ENCODE assay signal across 23 mouse cellular contexts in the genomic region with DNA sequence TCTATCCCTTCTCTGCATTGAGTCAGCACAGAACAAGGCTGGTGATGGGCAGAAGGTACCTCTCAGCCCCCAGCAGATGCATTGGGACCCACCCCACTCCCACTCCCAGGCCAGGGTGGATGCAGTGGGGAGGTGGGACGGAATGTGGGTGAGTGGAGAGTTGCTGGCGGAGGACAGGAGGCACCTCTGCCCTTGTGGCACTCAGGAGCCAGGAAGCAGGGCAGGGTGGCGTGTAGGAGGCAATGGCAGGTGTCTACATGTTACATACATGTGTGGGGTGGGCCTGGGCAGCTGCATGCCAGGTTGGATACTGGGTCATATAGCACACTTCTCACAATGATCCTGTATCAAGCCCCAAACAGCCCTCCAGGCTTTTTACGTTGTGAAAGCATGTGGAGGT. TPM values are rescaled to one million over a fixed set of nuclear protein-coding genes. Genes with fewer than 3 reads are reported as not detected.
DNase-seq lines count a peak whose midpoint lies in the region; ATAC-seq and TF ChIP-seq lines count a peak whose summit lies in the region.
"Had no signal": no experiment of that assay in that cellular context is flagged by ENCODE, and none has a peak within 500 bp of the region (broad histone marks: within the 10 kb centered on the region; RNA-seq: fewer than 3 reads in every experiment).

No protein-coding gene starts in this region.

- H3K79me2 ChIP-seq in myocyte (ENCODE audit: control insufficient read depth, insufficient read depth), result no peaks in the 10 kb centered on the region

- TF ChIP-seq POLR2A in myocyte (IDR thresholded peaks at IDR 0.05; ENCODE audit: insufficient read length, low read depth), result no peak

- peaks cover 17% of the 10 kb centered on the region for H3K36me3 ChIP-seq in myocyte (ENCODE audit: control insufficient read depth, insufficient read depth)
- peaks cover 59% of the 10 kb centered on the region for H3K36me3 ChIP-seq in stomach, postnatal 0 days (ENCODE audit: control insufficient read depth, insufficient read depth, low read length)

- H3ac ChIP-seq in myocyte (ENCODE audit: control insufficient read depth, insufficient read length), result no peak overlapping the region

- H3K27me3 ChIP-seq in myocyte (ENCODE audit: control insufficient read depth, insufficient read depth, insufficient read length), result no peaks in the 10 kb centered on the region
- H3K27me3 ChIP-seq in stomach, postnatal 0 days (ENCODE audit: control insufficient read depth, insufficient read depth, low read length), result no peaks in the 10 kb centered on the region
- H3K27me3 ChIP-seq: embryonic facial prominence, embryonic 13.5 days; embryonic facial prominence, embryonic 15.5 days; forebrain, embryonic 12.5 days had no signal

- H3K9ac ChIP-seq in stomach, postnatal 0 days (ENCODE audit: low read length), result no peak overlapping the region
- H3K9ac ChIP-seq: embryonic facial prominence, embryonic 13.5 days; embryonic facial prominence, embryonic 15.5 days; forebrain, embryonic 12.5 days had no signal

- intact Hi-C loops in heart, postnatal 36 days (cut with DNase I), result no loop called here

- WGBS in stomach, postnatal 0 days, result 82% methylated on average over 4 of the region's 4 CpGs

- no peak for TF ChIP-seq CTCF in layer of hippocampus, adult 2 months (conservative IDR thresholded peaks at IDR 0.05)
- no peak for TF ChIP-seq CTCF in stomach, postnatal 0 days (IDR thresholded peaks at IDR 0.05; ENCODE audit: low read depth)

- DNase-seq in heart, adult 11 months, result peak; percentile 76
- DNase-seq in heart, postnatal 36 days, result no peak
- DNase-seq in layer of hippocampus, adult 2 months (ENCODE audit: low spot score in 2 of 2), result no peak
- DNase-seq in layer of hippocampus, postnatal 25 days (ENCODE audit: extremely low spot score in 1 of 2, low spot score in 1 of 2), result no peak
- DNase-seq in stomach, postnatal 0 days (ENCODE audit: low spot score), result no peak
- DNase-seq in cerebellum, adult 9-11 months, result no peak
- DNase-seq: adrenal gland, adult 2 months; adrenal gland, postnatal 10 days; adrenal gland, postnatal 25 days; cerebellum, adult 11 months; cerebellum, adult 18-20 months; cerebellum, adult 8-10 months; cerebellum, postnatal 14 days; cerebellum, postnatal 36 days; embryo, embryonic 11 days had no signal

- H3K9me3 ChIP-seq in stomach, postnatal 0 days (ENCODE audit: control insufficient read depth, low read length), result no peaks in the 10 kb centered on the region
- H3K9me3 ChIP-seq: embryonic facial prominence, embryonic 13.5 days; embryonic facial prominence, embryonic 15.5 days; forebrain, embryonic 10.5 days; forebrain, embryonic 12.5 days had no signal

- TF ChIP-seq EP300 in stomach, postnatal 0 days (optimal IDR thresholded peaks at IDR 0.05), result no peak

- no peak overlapping the region for H3K4me3 ChIP-seq in layer of hippocampus, adult 2 months
- no peak overlapping the region for H3K4me3 ChIP-seq in myocyte
- H3K4me3 ChIP-seq in stomach, postnatal 0 days (ENCODE audit: low read depth, low read length), result no peak overlapping the region
- H3K4me3 ChIP-seq: embryonic facial prominence, embryonic 13.5 days; embryonic facial prominence, embryonic 15.5 days; erythroblast, embryonic 14.5 days; forebrain, embryonic 10.5 days; forebrain, embryonic 12.5 days had no signal

- H3K4me1 ChIP-seq in stomach, postnatal 0 days (replicated peaks; ENCODE audit: control insufficient read depth, insufficient read depth), result no peaks in the 10 kb centered on the region
- H3K4me1 ChIP-seq: embryonic facial prominence, embryonic 13.5 days; embryonic facial prominence, embryonic 15.5 days; forebrain, embryonic 10.5 days; forebrain, embryonic 12.5 days had no signal

- ATAC-seq in stomach, postnatal 0 days (ENCODE audit: low FRiP score, low TSS enrichment), result no peak
- ATAC-seq: forebrain, embryonic 14.5 days; forebrain, embryonic 16.5 days had no signal

- no peak overlapping the region for H3K4me2 ChIP-seq in myocyte (ENCODE audit: low read depth)
- H3K4me2 ChIP-seq in stomach, postnatal 0 days (replicated peaks; ENCODE audit: low read depth), result no peak overlapping the region
- H3K4me2 ChIP-seq: embryonic facial prominence, embryonic 13.5 days; embryonic facial prominence, embryonic 15.5 days; forebrain, embryonic 12.5 days had no signal

- peak overlapping the region; percentile 81; the same call in 1 of the 2 replicates for H3K27ac ChIP-seq in layer of hippocampus, adult 2 months
- H3K27ac ChIP-seq in stomach, postnatal 0 days (replicated peaks), result 0 out of 2 replicates have a peak overlapping the region, but pooled peaks have one; percentile 40
- H3K27ac ChIP-seq: embryonic facial prominence, embryonic 13.5 days; embryonic facial prominence, embryonic 15.5 days; forebrain, embryonic 10.5 days; forebrain, embryonic 12.5 days had no signal

TF ChIP-seq in myocyte, 11 proteins besides CTCF, POLR2A, EP300 and RAD21:
- no peak for TF ChIP-seq MYOD1 (IDR thresholded peaks at IDR 0.05; ENCODE audit: control insufficient read depth in 1 of 3, insufficient read length in 2 of 3, low read depth in 2 of 3)
- TF ChIP-seq POLR2AphosphoS2 (IDR thresholded peaks at IDR 0.05; ENCODE audit: insufficient read length, low read depth), result peak; percentile 70

RNA-seq across cellular contexts. Expression of gene Sgsm3, which starts 34.8 kb away (rescaled TPM):
- 10 to 100 TPM; 10.7 to 11.2 TPM for total RNA-seq in heart, postnatal 36 days (2021)
- total RNA-seq in layer of hippocampus, adult 2 months (2021), result 10 to 100 TPM; 83.0 to 89.2 TPM
- 10 to 100 TPM; 72.8 to 73.7 TPM for total RNA-seq in layer of hippocampus, postnatal 25 days (2021)
- polyA plus RNA-seq in myocyte (2012; fragmentation: generic; extraction: Trizol), result 32.3 TPM
- polyA plus RNA-seq in stomach, postnatal 0 days (2015; fragmentation: Nextera tagmentation; extraction: Ambion mirVana), result 44.8 and 49.4 TPM in 2 replicates

Comparison
In these comparisons a context has a peak if more than half of its experiments do, and no peak if none do; other contexts are left out.
1. RNA of gene Sgsm3, which starts 34.8 kb away (total RNA-seq): 83.0 to 89.2 TPM in layer of hippocampus, adult 2 months and 72.8 to 73.7 TPM in layer of hippocampus, postnatal 25 days; 10.7 to 11.2 TPM in heart, postnatal 36 days; every median in the first group is over 4 times any median in the second.